Mouse (Mus musculus) kidney, embryonic 15.5 days (tissue): ENCODE data around the gene Zbtb20. TPM values are rescaled to one million over a fixed set of nuclear protein-coding genes. Genes with fewer than 3 reads are reported as not detected.

ENCODE experiments used
- ATAC-seq: fragments of 200-750 bp; cut with Nextera tagmentation; replicated peaks from 2 replicates; pipeline ENCODE4 v1.8.0; 2017; ENCODE audit warnings: moderate TSS enrichment; ENCODE audit not compliant: low FRiP score
- H3K27ac ChIP-seq: fragments of 300-500 bp; sonication (generic); 2 replicates; pipeline ENCODE4 v1.5.1; 2015; ENCODE audit warnings: mild to moderate bottlenecking, inconsistent platforms
- H3K27me3 ChIP-seq: fragments of 300-500 bp; sonication (generic); 2 replicates; pipeline ENCODE4 v1.6.1; 2015; ENCODE audit warnings: inconsistent platforms
- H3K36me3 ChIP-seq: fragments of 300-500 bp; sonication (generic); 2 replicates; pipeline ENCODE4 v1.6.1; 2015; ENCODE audit warnings: inconsistent platforms
- H3K4me1 ChIP-seq: fragments of 300-500 bp; sonication (generic); 2 replicates; pipeline ENCODE4 v1.6.1; 2015; ENCODE audit warnings: inconsistent platforms
- H3K4me2 ChIP-seq: fragments of 300-500 bp; sonication (generic); 2 replicates; pipeline ENCODE4 v1.6.1; 2015; ENCODE audit warnings: moderate library complexity, mild to moderate bottlenecking, inconsistent platforms
- H3K4me3 ChIP-seq: fragments of 300-500 bp; sonication (generic); replicated peaks from 2 replicates; pipeline ENCODE4 v1.5.1; 2015; ENCODE audit warnings: mild to moderate bottlenecking, inconsistent platforms
- H3K9ac ChIP-seq: fragments of 300-500 bp; sonication (generic); 2 replicates; pipeline ENCODE4 v1.6.1; 2015; ENCODE audit warnings: mild to moderate bottlenecking, inconsistent platforms
- H3K9me3 ChIP-seq: fragments of 300-500 bp; sonication (generic); replicated peaks from 2 replicates; pipeline ENCODE4 v1.6.1; 2016; ENCODE audit warnings: inconsistent platforms
- WGBS: fragments of 180-500 bp; shearing (Covaris S2); methylation state at CpG from one replicate; pipeline ENCODE4 v1.1.7; 2015; ENCODE audit warnings: mixed read lengths; 5-methylcytosine and 5-hydroxymethylcytosine counted together
- polyA plus RNA-seq: library from polyadenylated mRNA; unstranded; fragments of >200 nt; fragmentation: Nextera tagmentation; extraction: Ambion mirVana; gene quantifications from 2 replicates; pipeline ENCODE4 v1.2.1, GENCODE M21; 2015

Zbtb20 gene
- polyA plus RNA-seq, 1 experiment from 2014 or later, result 41.2 TPM

DNA sequence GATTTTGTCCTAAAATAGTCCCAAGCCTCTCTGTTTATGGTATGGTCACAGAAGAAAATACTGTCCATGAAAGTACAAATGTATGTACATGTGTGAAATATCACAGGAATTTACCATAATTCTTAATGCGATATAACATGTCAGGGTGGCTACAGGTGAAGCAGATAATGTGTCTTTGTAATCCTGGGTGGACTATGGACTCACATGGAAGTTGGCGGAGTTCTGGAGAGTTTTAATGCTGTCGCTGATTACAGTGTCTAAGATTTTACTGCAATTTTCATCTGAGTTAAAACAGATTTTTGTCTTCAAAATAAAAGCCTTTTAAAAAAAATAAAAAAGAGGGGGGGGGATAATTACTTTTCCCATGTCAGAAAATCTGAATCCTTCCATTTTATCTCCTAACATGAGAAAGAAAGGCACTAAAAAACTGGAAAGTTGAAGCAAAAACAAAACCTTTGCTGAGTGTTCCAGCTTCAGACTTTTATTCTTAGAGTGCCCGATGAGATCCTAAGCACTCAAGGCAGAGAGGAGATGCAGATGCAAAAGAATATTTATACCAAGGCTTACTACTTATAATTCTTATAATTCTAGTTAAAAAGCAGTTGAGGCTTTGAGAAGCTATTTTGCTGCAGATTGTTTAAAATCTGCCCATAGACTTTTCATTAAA is 509.4 kb downstream of the Zbtb20 start:
- Histone ChIP-seq H3K9me3 (no peaks in the 10 kb centered on the region), H3K9ac (no peak overlapping the region), H3K36me3 (no peaks in the 10 kb centered on the region), H3K4me3 (no peak overlapping the region), H3K27me3 (no peaks in the 10 kb centered on the region), H3K4me2 (no peak overlapping the region), H3K4me1 (no peaks in the 10 kb centered on the region), H3K27ac (no peak overlapping the region)
- 84% methylated on average over 4 of the region's 4 CpGs for WGBS
- no peak for ATAC-seq

DNA sequence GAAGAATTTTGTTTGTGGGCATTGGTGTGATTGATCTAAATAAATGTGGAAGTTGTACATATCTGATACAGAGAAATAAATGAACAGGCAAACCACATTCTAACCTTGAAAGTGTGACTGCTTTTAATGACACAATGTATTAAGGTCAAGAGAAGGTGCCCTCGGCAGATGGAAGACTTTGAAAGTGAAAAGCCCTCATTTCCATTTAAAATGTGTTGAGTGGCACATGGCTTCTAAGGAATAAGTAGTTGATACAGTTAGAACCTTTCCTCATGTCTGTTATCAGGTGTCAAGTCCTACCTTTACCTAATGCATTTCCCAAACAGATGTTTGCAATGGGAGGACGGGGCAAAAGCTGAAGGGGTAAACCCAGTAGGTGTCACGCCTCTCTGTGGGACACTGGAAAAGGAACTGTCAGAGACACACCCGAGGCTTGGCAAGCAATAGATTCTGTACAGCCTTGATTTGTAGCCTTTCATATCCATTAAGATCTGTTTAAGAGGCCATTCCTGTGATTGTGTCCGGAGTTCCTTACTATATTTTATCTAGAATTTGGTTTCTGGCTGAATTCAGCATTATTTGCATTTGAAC is 510.0 kb downstream of the Zbtb20 start:
- WGBS, result 83% methylated on average over 5 of the region's 5 CpGs
- Histone ChIP-seq H3K27ac (no peak overlapping the region), H3K4me3 (no peak overlapping the region), H3K27me3 (no peaks in the 10 kb centered on the region), H3K9me3 (no peaks in the 10 kb centered on the region), H3K4me2 (no peak overlapping the region), H3K9ac (no peak overlapping the region), H3K4me1 (no peaks in the 10 kb centered on the region), H3K36me3 (no peaks in the 10 kb centered on the region)
- no peak for ATAC-seq

DNA sequence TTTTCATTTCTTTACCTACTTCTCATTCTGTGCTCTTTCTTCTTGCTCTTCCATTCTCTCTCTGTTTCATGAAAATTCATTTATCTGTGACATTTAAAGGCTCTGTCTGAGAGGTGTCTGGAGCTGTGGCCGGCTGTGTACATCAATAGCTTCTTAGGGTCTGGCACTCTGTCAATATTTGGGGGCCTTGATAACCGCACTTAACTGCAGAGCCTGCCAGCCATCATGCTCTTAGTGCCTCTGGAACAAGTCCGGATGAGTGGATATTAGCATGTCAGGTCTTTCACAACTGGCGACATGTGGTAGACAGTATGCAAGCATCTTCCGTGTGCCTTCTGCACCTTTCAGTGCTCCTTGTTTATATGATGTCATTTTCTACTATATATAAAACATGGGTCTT is 510.7 kb downstream of the Zbtb20 start:
- no peak for ATAC-seq
- H3K27me3 ChIP-seq, result no peaks in the 10 kb centered on the region
- H3K4me1 ChIP-seq, result no peaks in the 10 kb centered on the region
- H3K9ac ChIP-seq, result no peak overlapping the region
- no peaks in the 10 kb centered on the region for H3K9me3 ChIP-seq
- H3K4me3 ChIP-seq, result no peak overlapping the region
- H3K4me2 ChIP-seq, result no peak overlapping the region
- 89% methylated on average over 5 of the region's 5 CpGs for WGBS
- no peak overlapping the region for H3K27ac ChIP-seq
- no peaks in the 10 kb centered on the region for H3K36me3 ChIP-seq

DNA sequence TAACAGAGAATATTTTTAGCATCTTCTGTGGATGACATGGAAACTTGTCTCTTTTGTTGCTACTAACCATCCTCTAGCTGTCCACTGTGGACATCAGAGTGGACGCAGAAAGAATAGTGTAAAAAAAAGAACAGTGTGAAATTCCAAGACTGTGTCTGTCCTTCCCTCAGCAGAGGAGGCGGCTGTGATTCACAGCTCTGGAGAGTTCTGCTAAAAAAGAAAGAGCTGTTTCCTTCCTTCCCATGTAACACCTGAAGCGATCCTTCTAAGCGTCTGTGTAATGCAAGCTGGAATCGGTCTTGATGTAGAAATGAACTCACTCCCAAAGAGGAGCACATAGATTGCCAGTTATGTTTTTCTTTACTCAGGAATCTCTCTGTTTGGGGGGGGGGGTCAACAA is 512.7 kb downstream of the Zbtb20 start:
- WGBS, result 83% methylated on average over 5 of the region's 5 CpGs
- no peaks in the 10 kb centered on the region for H3K27me3 ChIP-seq
- H3K4me1 ChIP-seq, result peaks cover 6% of the 10 kb centered on the region; the same call in 1 of the 2 replicates
- H3K27ac ChIP-seq, result no peak overlapping the region
- no peaks in the 10 kb centered on the region for H3K9me3 ChIP-seq
- H3K9ac ChIP-seq, result no peak overlapping the region
- no peak overlapping the region for H3K4me3 ChIP-seq
- no peak for ATAC-seq
- no peak overlapping the region for H3K4me2 ChIP-seq
- H3K36me3 ChIP-seq, result no peaks in the 10 kb centered on the region

DNA sequence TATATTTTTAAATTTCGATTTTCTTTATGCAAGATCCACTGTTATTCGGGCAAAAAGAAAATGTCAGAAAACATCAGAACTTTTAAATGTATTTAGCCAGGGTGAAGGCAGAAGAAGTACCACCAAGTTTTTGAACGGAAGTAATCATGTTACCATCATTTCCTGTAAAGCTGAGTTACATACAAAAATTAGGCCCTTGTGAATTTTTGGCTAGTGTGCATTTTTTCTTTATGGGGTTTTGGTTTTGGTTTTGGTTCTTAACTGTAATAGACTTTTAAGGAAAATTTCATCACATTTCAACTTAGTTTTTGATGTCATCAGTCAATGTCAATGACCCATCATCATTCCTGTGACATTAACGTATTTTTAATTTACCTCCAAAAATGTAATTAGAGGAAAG is 514.7 kb downstream of the Zbtb20 start:
- Histone ChIP-seq H3K27ac (no peak overlapping the region), H3K4me2 (no peak overlapping the region), H3K4me1 (peaks cover 17% of the 10 kb centered on the region), H3K9me3 (no peaks in the 10 kb centered on the region), H3K36me3 (no peaks in the 10 kb centered on the region), H3K4me3 (no peak overlapping the region), H3K27me3 (no peaks in the 10 kb centered on the region), H3K9ac (no peak overlapping the region)
- no peak for ATAC-seq
- 90% methylated on average over 4 of the region's 4 CpGs for WGBS

DNA sequence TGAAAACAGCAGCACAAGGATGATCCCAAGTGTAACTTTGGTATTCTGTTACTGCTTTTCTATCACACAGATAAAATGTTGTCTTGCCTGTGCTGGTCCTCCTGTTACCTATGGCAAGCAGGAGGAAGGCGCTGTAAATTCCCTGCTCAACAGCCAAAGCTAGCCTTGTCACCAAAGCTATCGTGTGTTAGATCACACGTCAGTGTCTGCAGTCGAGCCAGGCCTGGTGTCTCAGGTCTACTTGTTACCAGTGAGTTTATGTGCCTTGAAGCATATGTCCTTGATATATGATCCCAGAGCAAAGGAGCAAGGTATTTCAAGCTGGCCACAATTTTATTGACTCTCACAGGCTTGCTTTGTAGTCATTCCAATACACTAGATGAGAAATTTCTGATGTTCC is 517.7 kb downstream of the Zbtb20 start:
- no peak overlapping the region for H3K9ac ChIP-seq
- WGBS, result 23% methylated on average over 4 of the region's 4 CpGs
- no peaks in the 10 kb centered on the region for H3K9me3 ChIP-seq
- H3K27me3 ChIP-seq, result no peaks in the 10 kb centered on the region
- no peaks in the 10 kb centered on the region for H3K36me3 ChIP-seq
- H3K4me1 ChIP-seq, result peaks cover 17% of the 10 kb centered on the region
- ATAC-seq, result peak; percentile 87
- H3K4me2 ChIP-seq, result no peak overlapping the region
- H3K27ac ChIP-seq, result peak overlapping the region; percentile 60; the same call in 1 of the 2 replicates
- no peak overlapping the region for H3K4me3 ChIP-seq

DNA sequence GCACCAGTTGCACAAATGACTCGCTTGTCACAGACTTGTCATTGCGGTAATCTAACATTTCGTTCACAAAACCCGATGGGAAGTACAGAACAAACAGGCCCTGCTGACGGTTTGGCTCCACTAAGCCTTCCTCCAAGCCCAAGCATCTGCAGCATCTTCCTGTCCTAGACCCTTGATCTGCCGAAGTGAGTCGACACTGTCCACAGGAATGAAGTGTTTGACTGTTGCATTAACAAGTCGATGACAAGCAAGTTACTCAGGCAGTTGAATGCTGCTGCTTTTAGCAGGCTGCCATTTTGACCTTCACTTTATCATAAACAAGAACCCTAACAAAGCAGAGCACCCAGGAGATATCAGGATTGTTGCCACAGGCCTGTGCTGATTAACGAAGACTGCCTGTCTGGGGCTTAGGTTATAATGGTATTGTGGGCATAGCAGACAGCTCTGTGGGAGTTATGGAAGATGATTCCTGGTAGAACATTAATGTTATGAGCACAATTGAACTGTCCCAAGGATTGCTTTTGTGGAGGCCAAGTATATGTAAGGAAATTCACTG is 518.4 kb downstream of the Zbtb20 start:
- Histone ChIP-seq H3K27ac (peak overlapping the region; percentile 60), H3K9ac (no peak overlapping the region), H3K4me1 (peaks cover 17% of the 10 kb centered on the region), H3K9me3 (no peaks in the 10 kb centered on the region), H3K27me3 (no peaks in the 10 kb centered on the region), H3K4me3 (no peak overlapping the region), H3K36me3 (no peaks in the 10 kb centered on the region), H3K4me2 (no peak overlapping the region)
- WGBS, result 49% methylated on average over 9 of the region's 9 CpGs
- ATAC-seq, result no peak

DNA sequence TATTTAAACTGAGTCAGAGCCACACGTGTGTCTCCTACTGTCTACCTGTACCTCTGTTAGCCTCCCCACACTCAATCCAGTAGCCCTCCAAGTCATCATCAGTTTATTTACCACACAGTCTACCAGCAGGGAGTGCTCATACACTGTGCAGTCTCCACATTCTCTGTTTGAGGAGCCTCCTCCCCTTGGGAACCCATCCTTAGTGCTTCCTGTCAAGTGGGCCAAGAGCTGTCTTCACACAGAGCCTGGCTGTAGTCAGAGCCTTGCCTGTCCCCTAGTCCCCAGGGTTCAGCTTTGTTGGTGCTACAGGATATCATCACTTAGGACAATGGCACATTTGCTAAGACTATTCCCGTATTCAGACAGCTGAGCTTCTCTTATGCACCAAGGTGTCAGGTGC is 519.1 kb downstream of the Zbtb20 start:
- no peaks in the 10 kb centered on the region for H3K27me3 ChIP-seq
- peaks cover 17% of the 10 kb centered on the region for H3K4me1 ChIP-seq
- H3K9ac ChIP-seq, result no peak overlapping the region
- H3K4me3 ChIP-seq, result no peak overlapping the region
- ATAC-seq, result peak; percentile 53; the same call in 1 of the 2 replicates
- no peak overlapping the region for H3K27ac ChIP-seq
- H3K36me3 ChIP-seq, result no peaks in the 10 kb centered on the region
- H3K9me3 ChIP-seq, result no peaks in the 10 kb centered on the region
- 83% methylated on average over 2 of the region's 2 CpGs for WGBS
- H3K4me2 ChIP-seq, result no peak overlapping the region

DNA sequence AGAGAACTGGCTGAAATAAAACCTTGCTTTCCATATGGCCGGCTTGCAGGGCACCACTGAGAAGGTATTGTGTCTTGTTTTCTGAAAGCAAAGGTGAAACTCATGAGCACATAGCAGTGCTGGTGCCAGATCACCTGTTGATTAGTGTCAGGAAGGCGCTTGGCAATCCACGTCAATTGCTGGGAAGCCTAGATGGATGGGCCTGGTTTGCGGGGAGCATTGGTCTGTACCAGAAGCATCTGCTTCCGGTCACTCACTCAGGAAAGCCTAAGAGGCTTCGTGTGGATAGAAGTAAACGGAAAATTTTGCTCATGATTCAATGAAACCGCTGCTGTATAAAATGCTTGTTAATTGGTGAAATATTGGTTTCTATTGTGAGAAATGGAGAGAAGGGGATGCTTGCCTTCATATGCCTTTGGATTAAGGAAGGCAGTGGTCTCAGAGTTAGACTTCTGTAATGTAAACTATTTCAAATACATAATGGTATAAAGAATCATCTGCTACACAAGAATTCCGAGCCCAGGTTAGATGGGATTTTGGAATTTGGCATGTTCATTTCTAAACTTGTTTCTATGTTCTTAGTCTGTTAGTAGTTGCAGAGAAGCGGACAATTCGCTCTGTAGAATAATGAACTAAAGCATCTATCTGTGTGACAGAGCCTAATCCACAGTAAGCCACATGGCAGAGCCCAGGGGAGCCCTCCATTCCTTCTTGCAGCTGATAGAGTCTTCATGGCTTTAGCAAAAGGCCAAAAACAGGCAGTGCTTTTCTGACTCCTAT is 521.4 kb downstream of the Zbtb20 start:
- no peak overlapping the region for H3K27ac ChIP-seq
- H3K4me1 ChIP-seq, result peaks cover 15% of the 10 kb centered on the region
- no peaks in the 10 kb centered on the region for H3K9me3 ChIP-seq
- no peak overlapping the region for H3K4me2 ChIP-seq
- H3K27me3 ChIP-seq, result no peaks in the 10 kb centered on the region
- no peak overlapping the region for H3K9ac ChIP-seq
- no peaks in the 10 kb centered on the region for H3K36me3 ChIP-seq
- WGBS, result 84% methylated on average over 11 of the region's 11 CpGs
- ATAC-seq, result no peak
- H3K4me3 ChIP-seq, result no peak overlapping the region

DNA sequence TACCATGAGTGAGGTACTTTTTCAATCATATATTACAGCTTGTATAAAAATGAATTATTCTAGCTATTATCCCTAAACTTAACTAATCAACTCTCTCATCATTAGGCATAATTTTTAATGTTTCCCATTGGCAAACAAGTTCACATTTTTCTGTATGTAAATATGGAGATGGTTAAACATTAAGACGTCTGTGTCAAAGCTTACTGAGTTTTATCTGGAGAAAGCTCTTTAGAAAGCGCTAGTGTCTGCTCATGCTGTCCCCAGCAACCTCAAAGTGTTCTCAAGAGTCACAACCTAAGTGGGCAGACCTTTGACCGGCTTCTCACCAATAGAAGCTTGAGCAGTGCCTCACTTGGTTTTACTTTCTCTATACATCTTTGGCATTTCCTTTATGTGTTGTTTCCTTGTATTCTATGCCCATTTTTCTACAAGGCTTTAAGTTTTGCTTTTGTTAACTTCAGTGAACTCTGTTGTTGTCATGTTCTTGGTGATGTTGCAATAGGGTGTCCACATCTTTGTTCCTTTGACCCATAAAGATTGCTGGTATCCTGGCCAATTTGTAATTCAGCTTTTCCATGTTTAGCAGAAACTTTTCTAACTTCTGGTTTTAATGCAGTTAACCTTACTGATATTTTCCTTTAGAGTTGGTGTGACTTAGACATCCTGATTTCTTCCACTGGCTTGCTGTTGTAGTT is 522.1 kb downstream of the Zbtb20 start:
- ATAC-seq, result no peak
- peaks cover 14% of the 10 kb centered on the region for H3K4me1 ChIP-seq
- H3K36me3 ChIP-seq, result no peaks in the 10 kb centered on the region
- H3K27me3 ChIP-seq, result no peaks in the 10 kb centered on the region
- no peak overlapping the region for H3K27ac ChIP-seq
- no peak overlapping the region for H3K9ac ChIP-seq
- H3K4me2 ChIP-seq, result no peak overlapping the region
- H3K9me3 ChIP-seq, result no peaks in the 10 kb centered on the region
- WGBS, result 92% methylated on average over 3 of the region's 3 CpGs
- H3K4me3 ChIP-seq, result no peak overlapping the region

DNA sequence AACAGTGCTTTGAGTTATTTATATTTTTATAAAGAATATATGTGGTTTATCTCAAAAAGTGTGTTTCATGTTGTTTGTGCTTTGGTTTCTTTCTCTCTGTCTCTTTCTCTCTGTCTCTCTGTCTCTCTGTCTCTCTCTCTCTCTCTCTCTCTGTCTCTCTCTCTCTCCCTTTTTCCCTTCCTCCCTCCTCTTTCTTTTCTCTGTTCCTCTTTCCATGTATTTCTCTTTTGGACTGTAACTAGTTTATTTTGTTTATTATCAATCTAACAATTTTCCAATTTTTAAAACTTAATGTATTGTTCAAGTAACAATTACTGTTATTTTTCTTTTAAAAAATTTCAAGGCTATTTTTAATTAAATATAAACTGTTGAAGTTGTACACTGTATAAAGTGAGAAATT is 523.7 kb downstream of the Zbtb20 start:
- Histone ChIP-seq H3K4me1 (no peaks in the 10 kb centered on the region), H3K4me2 (no peak overlapping the region), H3K36me3 (no peaks in the 10 kb centered on the region), H3K4me3 (no peak overlapping the region), H3K27ac (no peak overlapping the region), H3K27me3 (no peaks in the 10 kb centered on the region), H3K9ac (no peak overlapping the region), H3K9me3 (no peaks in the 10 kb centered on the region)
- no peak for ATAC-seq

DNA sequence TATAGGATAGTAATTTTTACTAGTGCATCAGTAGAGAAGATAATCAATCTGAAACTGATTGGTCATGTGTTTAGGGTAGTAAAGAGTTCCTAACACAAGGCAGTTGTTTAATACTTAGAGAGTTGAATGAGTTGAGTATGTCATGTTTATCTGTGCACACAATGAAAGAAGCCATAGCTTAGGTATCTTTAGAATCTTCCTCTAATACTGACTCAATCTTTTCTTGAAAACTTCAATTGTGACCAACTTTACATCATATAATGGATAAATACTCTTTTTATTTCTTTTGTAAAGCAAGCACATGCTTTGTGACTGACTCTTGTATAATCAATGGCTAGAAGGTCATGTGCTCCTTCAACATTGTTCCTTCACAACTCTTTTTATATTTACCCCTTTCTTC is 524.4 kb downstream of the Zbtb20 start:
- Histone ChIP-seq H3K4me1 (no peaks in the 10 kb centered on the region), H3K27ac (no peak overlapping the region), H3K9me3 (no peaks in the 10 kb centered on the region), H3K4me3 (no peak overlapping the region), H3K36me3 (no peaks in the 10 kb centered on the region), H3K27me3 (no peaks in the 10 kb centered on the region), H3K4me2 (no peak overlapping the region), H3K9ac (no peak overlapping the region)
- ATAC-seq, result no peak
